Mouse (Mus musculus) forebrain, embryonic 16.5 days (tissue): ENCODE measurements at regions not wholly inside any gene's neighbourhood (a gene's known extent, or its start where the extent isn't known, plus 50 kb on each side); places are given as distances from the start of the nearest gene placed in this dataset.
A peak's percentile ranks its signal among the peaks of the same experiment; 100 is the strongest.
"Not testable (repeated sequence)": the region's sequence is repeated elsewhere in the genome, so short reads cannot be mapped to it uniquely, and the experiment has no call there.

Experiments
- ATAC-seq: fragments of 200-750 bp; cut with Nextera tagmentation; 2 replicates; pipeline ENCODE4 v1.8.0; 2017; ENCODE audit warnings: mild to moderate bottlenecking, moderate library complexity
- H3K27ac ChIP-seq: fragments of 300-500 bp; sonication (generic); 2 replicates; pipeline ENCODE4 v1.5.1; 2014; ENCODE audit warnings: low read length, control low read depth
- H3K27me3 ChIP-seq: fragments of 300-500 bp; sonication (generic); replicated peaks from 2 replicates; pipeline ENCODE4 v1.6.1; 2014; ENCODE audit warnings: low read length; ENCODE audit not compliant: control insufficient read depth, insufficient read depth
- H3K36me3 ChIP-seq: fragments of 300-500 bp; sonication (generic); 2 replicates; pipeline ENCODE4 v1.6.1; 2014; ENCODE audit not compliant: control insufficient read depth, insufficient read depth
- H3K4me1 ChIP-seq: fragments of 300-500 bp; sonication (generic); replicated peaks from 2 replicates; pipeline ENCODE4 v1.6.1; 2014; ENCODE audit warnings: low read length; ENCODE audit not compliant: control insufficient read depth, insufficient read depth
- H3K4me2 ChIP-seq: fragments of 300-500 bp; sonication (generic); 2 replicates; pipeline ENCODE4 v1.6.1; 2014; ENCODE audit warnings: mild to moderate bottlenecking, low read length, control low read depth
- H3K4me3 ChIP-seq: fragments of 300-500 bp; sonication (generic); replicated peaks from 2 replicates; pipeline ENCODE4 v1.5.1; 2014; ENCODE audit warnings: mild to moderate bottlenecking, low read length, control low read depth
- H3K9ac ChIP-seq: fragments of 300-500 bp; sonication (generic); replicated peaks from 2 replicates; pipeline ENCODE4 v1.6.1; 2014; ENCODE audit warnings: low read depth, low read length, control low read depth
- H3K9me3 ChIP-seq: fragments of 300-500 bp; sonication (generic); 2 replicates; pipeline ENCODE4 v1.6.1; 2016; ENCODE audit warnings: low read length; ENCODE audit not compliant: control insufficient read depth
- WGBS: fragments of 180-500 bp; shearing (Covaris S2); extraction: QIAGEN DNeasy Blood & Tissue Kit; methylation state at CpG from one replicate; pipeline ENCODE4 v1.1.7; 2014; 5-methylcytosine and 5-hydroxymethylcytosine counted together

GRCm38 (mm10) chr8:99763012-99763411 lies 346.7 kb upstream of the Cdh8 start:
- H3K36me3 ChIP-seq = no peaks in the 10 kb centered on the region
- no peak overlapping the region for H3K27ac ChIP-seq
- peaks cover 4% of the 10 kb centered on the region; the same call in 1 of the 2 replicates for H3K9me3 ChIP-seq
- H3K4me2 ChIP-seq = no peak overlapping the region
- H3K4me1 ChIP-seq = no peaks in the 10 kb centered on the region
- H3K9ac ChIP-seq = no peak overlapping the region
- H3K27me3 ChIP-seq = no peaks in the 10 kb centered on the region
- no peak overlapping the region for H3K4me3 ChIP-seq
- ATAC-seq = no peak

GRCm38 (mm10) chr8:99736190-99736589 lies 319.9 kb upstream of the Cdh8 start:
- no peak overlapping the region for H3K9ac ChIP-seq
- no peaks in the 10 kb centered on the region for H3K9me3 ChIP-seq
- no peaks in the 10 kb centered on the region for H3K36me3 ChIP-seq
- H3K4me3 ChIP-seq = no peak overlapping the region
- no peak overlapping the region for H3K4me2 ChIP-seq
- no peaks in the 10 kb centered on the region for H3K4me1 ChIP-seq
- H3K27me3 ChIP-seq = no peaks in the 10 kb centered on the region
- ATAC-seq = peak; percentile 66
- no peak overlapping the region for H3K27ac ChIP-seq
- WGBS = 55% methylated on average over 2 of the region's 2 CpGs

GRCm38 (mm10) chr8:99724626-99725218 lies 308.5 kb upstream of the Cdh8 start:
- ATAC-seq = no peak
- Histone ChIP-seq H3K27me3 (no peaks in the 10 kb centered on the region), H3K9me3 (no peaks in the 10 kb centered on the region), H3K4me2 (no peak overlapping the region), H3K27ac (no peak overlapping the region), H3K9ac (no peak overlapping the region), H3K36me3 (no peaks in the 10 kb centered on the region), H3K4me1 (no peaks in the 10 kb centered on the region), H3K4me3 (no peak overlapping the region)
- 85% methylated on average over 5 of the region's 5 CpGs for WGBS

GRCm38 (mm10) chr8:99718927-99719326 lies 302.7 kb upstream of the Cdh8 start:
- Histone ChIP-seq H3K4me2 (no peak overlapping the region), H3K27ac (no peak overlapping the region)
- ATAC-seq = no peak

GRCm38 (mm10) chr8:99681673-99682072 lies 265.4 kb upstream of the Cdh8 start:
- Histone ChIP-seq H3K27ac (no peak overlapping the region), H3K4me1 (0 out of 2 replicates have a peak, but pooled peaks cover 2% of the 10 kb centered on the region), H3K9me3 (no peaks in the 10 kb centered on the region), H3K36me3 (no peaks in the 10 kb centered on the region), H3K27me3 (no peaks in the 10 kb centered on the region), H3K4me3 (no peak overlapping the region), H3K9ac (no peak overlapping the region), H3K4me2 (no peak overlapping the region)
- ATAC-seq = no peak
- 65% methylated on average over 3 of the region's 3 CpGs for WGBS

More at GRCm38 (mm10) chr8:99718927-99719326, 302.7 kb upstream of the Cdh8 start:
- Histone ChIP-seq H3K4me1 (no peaks in the 10 kb centered on the region), H3K4me3 (no peak overlapping the region), H3K9me3 (no peaks in the 10 kb centered on the region), H3K9ac (no peak overlapping the region), H3K27me3 (no peaks in the 10 kb centered on the region), H3K36me3 (no peaks in the 10 kb centered on the region)

GRCm38 (mm10) chr8:99679253-99679899 lies 263.1 kb upstream of the Cdh8 start:
- not testable (repeated sequence) for H3K27ac ChIP-seq, H3K4me1 ChIP-seq, H3K9ac ChIP-seq, H3K36me3 ChIP-seq, H3K9me3 ChIP-seq, H3K4me2 ChIP-seq, H3K27me3 ChIP-seq, H3K4me3 ChIP-seq
- 6% methylated on average over 6 of the region's 6 CpGs for WGBS
- peak; percentile 94 for ATAC-seq

- H3K4me2 ChIP-seq, H3K27ac ChIP-seq, H3K36me3 ChIP-seq, H3K9ac ChIP-seq, H3K9me3 ChIP-seq, H3K27me3 ChIP-seq, H3K4me1 ChIP-seq, H3K4me3 ChIP-seq: not testable (repeated sequence)
- WGBS = 8% methylated on average over 1 of the region's 1 CpGs
- ATAC-seq = peak; percentile 91
These were observed 251.4 kb upstream of the Cdh8 start for GRCm38 (mm10) chr8:99667693-99668092.

GRCm38 (mm10) chr8:99651302-99651621 lies 235.0 kb upstream of the Cdh8 start:
- peaks cover 2% of the 10 kb centered on the region; the same call in 1 of the 2 replicates for H3K9me3 ChIP-seq

GRCm38 (mm10) chr8:99650587-99651301 lies 234.5 kb upstream of the Cdh8 start:
- Histone ChIP-seq H3K27me3 (no peaks in the 10 kb centered on the region), H3K4me2 (no peak overlapping the region), H3K36me3 (no peaks in the 10 kb centered on the region), H3K4me1 (no peaks in the 10 kb centered on the region), H3K4me3 (no peak overlapping the region), H3K9me3 (peaks cover 2% of the 10 kb centered on the region; the same call in 1 of the 2 replicates), H3K9ac (no peak overlapping the region), H3K27ac (peak overlapping the region; percentile 10; the same call in 1 of the 2 replicates)
- ATAC-seq = peak; percentile 93
- WGBS = 39% methylated on average over 9 of the region's 9 CpGs

More at GRCm38 (mm10) chr8:99651302-99651621, 235.0 kb upstream of the Cdh8 start:
- Histone ChIP-seq H3K9ac (no peak overlapping the region), H3K4me2 (no peak overlapping the region), H3K4me1 (no peaks in the 10 kb centered on the region), H3K4me3 (no peak overlapping the region), H3K36me3 (no peaks in the 10 kb centered on the region), H3K27me3 (no peaks in the 10 kb centered on the region), H3K27ac (peak overlapping the region; percentile 47; the same call in 1 of the 2 replicates)
- whole genome bisulfite sequencing = 43% methylated on average over 2 of the region's 2 CpGs
- no peak; the same call in 1 of the 2 replicates for ATAC-seq
